Mouse (Mus musculus) adrenal gland, postnatal 14 days (tissue): Measurements from ENCODE around the gene Ehd1. TPM values are rescaled to one million over a fixed set of nuclear protein-coding genes. Genes with fewer than 3 reads are reported as not detected.
"Not testable (repeated sequence)": the region's sequence is repeated elsewhere in the genome, so short reads cannot be mapped to it uniquely, and the experiment has no call there.

ENCODE experiments used
- DNase-seq: peaks from one replicate; pipeline ENCODE4 v3.0.0; 2021; ENCODE audit warnings: mixed read lengths
- total RNA-seq: library from RNA; stranded (reverse); gene quantifications from 2 replicates; pipeline ENCODE4 v1.2.3, GENCODE M21; 2021

The Ehd1 gene
- total RNA-seq, 1 experiment from 2014 or later, result 116 TPM

- DNase-seq, result no peak
These were observed 4.0 kb downstream of the Ehd1 start for GRCm38 (mm10) chr19:6280554-6280953.

- no peak for DNase-seq
These were observed 4.8 kb downstream of the Ehd1 start for GRCm38 (mm10) chr19:6281122-6282020.

GRCm38 (mm10) chr19:6283001-6283400 is 6.5 kb downstream of the Ehd1 start:
- DNase-seq, result no peak

DNA sequence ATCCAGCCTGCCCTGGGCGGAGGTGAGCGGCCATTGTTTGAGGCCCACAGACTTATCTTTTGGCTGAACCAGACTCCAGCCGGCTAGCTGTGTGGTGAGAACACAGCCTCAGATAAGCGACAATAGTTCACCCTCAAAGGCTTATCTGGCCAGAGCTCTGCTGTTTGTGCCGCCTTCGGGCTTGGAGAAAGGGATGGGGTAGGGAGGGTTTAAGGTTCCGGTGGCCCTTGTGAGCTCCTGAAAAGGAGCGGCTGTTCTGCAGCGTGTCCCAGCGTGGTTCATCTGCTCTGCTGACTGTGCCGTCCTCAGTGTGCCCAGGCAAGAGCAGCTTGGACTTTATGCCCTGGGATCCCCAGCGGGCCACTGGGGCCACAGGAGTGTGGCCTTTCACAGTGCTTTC is 8.0 kb downstream of the Ehd1 start:
- no peak for DNase-seq

GRCm38 (mm10) chr19:6285226-6285625 is 8.7 kb downstream of the Ehd1 start:
- no peak for DNase-seq

DNA sequence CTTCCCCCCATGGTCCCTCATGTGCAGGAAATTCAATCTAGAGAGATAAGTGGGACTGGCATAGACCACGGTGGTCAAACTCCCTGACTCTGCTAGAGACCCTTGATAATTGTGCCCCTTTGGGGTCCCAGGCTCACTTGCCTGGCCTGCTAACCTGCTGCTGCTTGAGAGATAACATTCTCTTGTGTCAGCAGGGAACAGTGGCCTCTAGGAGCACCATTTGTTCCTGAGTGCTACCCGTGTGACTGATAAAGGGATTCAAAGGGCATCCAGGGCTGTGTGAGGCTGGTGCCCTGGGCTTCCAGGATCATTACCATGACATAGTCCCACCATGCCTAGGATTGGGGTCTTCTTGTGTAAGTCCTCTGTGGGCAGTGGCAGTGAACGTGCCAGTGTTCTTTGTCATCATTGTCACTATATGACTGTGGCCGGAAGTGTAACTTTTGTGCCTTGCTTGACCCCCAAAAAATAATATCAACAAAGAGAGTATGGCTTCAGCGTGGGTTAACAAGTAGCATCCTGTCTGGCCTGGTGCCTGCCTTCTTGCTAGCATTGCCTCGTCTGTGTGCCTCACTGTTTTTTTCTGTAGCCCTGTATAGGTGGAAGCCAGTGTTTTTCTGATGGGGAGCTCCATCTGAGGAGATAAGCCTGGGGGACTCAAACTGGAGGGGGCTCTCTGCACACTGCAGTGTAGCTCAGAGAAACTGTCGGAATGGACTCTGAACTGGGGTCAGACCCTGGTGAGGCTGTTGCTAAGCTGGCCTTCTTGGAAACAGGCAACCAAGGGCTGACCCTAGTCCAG is 9.3 kb downstream of the Ehd1 start:
- DNase-seq, result no peak

DNA sequence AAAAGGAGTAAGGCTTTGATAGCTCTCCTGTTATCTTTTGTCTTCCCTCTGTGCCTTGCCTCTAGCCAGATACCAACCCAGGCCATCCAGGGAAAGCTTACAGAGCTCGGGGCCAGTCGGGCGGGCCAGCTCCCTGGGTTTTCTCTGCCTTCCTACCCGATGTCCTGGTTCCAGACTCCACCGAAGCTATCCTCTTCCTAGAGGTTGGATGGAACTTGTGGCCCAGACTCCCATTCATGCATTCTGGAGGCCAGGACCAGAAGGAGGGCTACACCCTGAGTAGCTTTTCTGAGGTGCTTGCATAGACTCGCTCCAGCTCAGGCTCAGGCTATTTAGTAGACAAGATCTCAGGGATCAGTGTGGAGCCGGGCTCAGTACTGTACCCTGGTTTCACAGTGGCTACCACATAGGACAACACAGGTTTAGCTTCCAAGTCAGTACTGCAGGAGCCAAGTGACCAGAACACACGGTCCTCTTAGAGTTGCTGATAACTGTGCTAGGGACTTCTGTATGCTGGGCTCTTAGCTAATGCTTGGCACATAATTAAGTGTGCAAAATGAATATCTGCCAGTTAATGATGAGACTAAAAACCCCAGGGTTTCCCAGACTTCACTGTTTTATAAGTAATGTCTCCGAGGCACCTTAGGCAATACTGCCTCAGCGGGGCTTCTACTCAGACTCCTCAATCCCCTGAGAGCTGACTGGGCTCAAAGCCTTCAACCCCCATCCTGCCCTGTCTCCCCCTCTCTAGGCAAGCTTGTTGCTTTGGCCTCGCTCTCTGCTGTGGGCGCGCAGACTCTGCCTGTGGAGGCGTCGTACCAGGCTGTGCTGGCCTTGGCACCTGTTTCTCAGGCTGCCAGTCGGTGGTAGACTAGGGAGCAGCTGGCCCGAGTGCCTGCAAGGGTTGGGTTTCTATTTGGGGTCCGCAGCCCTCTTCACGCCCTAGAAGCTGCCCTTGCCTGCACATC is 10.2 kb downstream of the Ehd1 start:
- DNase-seq, result no peak

GRCm38 (mm10) chr19:6288236-6288894 is 11.8 kb downstream of the Ehd1 start:
- no peak for DNase-seq

DNA sequence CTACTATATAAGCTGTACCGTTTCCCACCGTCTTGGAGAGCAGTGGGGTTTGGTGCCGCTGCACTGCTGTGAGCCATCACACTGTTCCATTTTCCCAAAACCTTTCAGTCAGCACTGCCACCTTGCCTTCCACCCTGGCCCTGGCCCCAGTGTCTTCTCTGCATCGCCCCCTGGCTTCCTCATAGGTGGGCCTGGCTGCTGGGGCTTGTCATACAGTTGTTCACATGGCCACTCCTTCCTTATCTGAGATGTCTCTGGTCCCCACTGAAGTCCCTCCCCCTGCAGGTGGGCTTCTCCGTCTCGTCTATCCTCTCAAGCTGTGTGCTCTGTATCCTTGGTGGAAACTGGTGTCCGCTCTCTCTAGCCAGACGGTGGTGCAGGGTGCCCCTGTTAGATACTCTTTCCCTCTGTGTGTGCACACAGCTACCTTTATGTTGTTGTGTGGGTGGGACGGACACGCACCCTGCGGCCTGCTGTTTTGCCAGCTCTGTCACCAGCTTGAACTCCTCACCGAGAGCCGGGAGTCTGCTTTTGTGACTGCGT is 13.2 kb downstream of the Ehd1 start:
- DNase-seq, result no peak

DNA sequence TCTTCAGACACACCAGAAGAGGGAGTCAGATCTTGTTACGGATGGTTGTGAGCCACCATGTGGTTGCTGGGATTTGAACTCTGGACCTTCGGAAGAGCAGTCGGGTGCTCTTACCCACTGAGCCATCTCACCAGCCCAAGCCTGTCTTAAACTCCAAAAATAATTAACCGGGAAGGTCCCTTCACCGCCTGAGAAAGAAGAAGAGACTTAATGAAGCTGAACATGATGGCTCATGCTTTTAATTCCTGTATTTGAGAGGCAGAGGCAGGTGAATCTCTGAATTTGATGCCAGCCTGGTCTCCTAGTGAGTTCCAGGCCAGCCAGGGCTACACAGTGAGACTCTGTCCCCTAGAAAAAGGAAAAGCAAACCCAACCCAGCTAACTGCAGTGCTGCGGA is 14.2 kb downstream of the Ehd1 start:
- not testable (repeated sequence) for DNase-seq

DNA sequence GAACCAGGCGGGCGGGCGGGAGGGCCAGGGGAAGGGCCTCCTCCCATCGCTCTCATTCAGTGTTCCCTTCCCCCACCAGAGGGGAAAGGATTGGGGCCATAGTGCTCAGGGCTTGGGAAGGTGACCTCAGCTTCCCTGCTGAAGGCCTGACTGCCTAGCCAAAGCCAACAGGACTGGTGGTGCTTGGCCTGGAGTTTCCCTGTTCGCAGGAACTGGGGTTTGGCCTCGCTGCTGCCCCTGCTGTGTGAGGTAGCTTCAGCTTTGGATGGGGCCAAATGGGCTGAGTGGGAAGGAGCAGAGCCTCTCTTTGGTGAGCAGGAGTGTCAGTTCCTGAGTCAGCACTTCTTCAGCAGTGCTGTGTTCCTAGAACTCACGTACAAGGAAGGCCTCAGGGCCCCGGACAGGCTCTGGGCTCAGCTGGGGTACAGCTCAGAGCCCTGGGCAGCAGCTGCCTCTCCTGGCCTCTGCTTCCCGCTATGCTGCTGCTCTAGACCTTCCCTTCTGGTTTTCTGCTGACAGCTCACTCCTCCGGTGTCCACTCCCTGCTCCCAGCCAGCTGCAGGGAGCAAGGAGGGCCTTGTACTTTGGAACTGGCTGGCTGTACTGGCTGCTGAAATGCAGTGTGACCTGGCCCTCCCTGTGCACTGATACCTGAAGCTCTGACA is 14.7 kb downstream of the Ehd1 start:
- DNase-seq, result no peak

GRCm38 (mm10) chr19:6292262-6292661 is 15.7 kb downstream of the Ehd1 start:
- DNase-seq, result no peak

DNA sequence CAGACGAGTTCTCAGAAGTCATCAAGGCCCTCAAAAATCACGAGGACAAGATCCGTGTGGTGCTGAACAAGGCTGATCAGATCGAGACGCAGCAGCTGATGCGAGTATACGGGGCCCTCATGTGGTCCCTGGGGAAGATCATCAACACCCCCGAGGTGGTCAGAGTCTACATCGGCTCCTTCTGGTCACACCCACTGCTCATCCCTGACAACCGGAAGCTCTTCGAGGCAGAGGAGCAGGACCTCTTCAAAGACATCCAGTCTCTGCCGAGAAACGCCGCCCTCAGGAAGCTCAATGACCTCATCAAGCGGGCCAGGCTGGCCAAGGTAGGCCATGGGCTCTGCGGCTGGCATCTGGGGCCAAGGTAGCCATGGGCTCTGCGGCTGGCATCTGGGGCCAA is 17.8 kb downstream of the Ehd1 start:
- DNase-seq, result no peak

- DNase-seq, result no peak
These were observed 20.2 kb downstream of the Ehd1 start for GRCm38 (mm10) chr19:6296551-6297210.

- DNase-seq, result peak; percentile 88
These were observed 21.1 kb downstream of the Ehd1 start for GRCm38 (mm10) chr19:6297641-6298040.

GRCm38 (mm10) chr19:6299003-6299402 is 22.5 kb downstream of the Ehd1 start:
- DNase-seq, result no peak

DNA sequence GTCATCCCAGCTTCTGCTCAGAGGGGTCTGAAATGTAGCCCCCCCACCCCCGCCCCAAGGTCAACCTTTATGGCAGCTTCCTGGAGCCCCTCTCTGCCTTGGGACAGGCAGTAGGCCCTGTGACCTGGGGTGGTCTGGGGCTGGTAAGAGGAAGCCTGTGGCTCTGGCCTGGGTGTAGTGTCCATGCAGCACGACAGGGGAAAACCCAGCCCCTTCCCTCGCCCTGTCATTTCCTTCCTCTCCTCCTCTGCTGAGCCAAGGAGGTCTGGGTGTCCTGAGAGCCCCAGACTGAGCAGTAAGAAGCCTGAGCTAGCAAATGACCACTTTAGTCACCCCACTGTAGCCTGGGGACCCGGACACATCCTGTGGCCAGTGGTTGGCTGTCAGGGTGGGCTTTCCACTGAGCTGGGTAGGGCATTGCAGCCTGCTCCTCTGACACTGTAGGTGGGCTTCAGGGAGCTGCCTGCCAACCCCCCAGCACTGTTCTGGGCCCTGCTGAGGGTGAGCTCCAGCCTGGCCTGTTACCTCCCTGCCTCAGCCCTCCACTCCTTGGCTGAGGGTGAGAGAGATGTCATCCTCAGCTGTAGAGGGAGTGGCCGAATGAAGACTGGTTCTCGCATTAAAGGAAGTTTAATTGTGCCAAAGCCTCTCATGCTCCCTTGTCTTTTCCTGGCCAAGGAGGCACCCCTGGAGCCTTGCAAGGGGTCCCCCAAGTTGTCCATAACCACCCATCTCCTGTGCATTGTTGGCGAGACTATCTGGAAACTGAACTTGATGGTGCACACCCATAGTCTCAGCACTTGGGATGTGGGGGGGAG is 23.1 kb downstream of the Ehd1 start:
- peak; percentile 36 for DNase-seq

DNA sequence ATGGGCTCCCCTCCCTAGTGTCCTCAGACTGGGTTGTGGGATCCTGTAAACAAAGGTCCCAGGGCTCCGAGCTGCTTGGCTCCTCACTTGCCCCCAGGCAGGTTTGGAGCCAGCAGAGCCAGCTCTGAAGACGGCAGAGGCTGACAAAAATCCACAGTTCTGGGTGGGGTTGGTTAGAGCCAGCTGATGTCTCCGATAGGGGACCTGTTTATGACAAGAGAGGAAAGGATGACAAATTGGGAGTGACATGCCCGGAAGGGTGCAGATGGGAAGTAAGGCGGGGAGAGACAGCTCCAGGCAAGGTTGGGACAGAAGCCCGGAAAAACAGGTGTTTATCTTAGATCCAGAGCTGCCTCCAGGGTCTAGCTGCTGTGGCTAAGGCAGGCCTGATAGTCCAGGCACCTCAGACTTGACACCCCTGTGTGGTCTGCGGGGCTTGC is 23.9 kb downstream of the Ehd1 start:
- no peak for DNase-seq

GRCm38 (mm10) chr19:6302114-6302513 is 25.6 kb downstream of the Ehd1 start:
- no peak for DNase-seq
